In genomic region chr12:57400186-57400585, GRCm38 (mm10) we compare ENCODE assay signal across 22 mouse cellular contexts.
DNase-seq lines count a peak whose midpoint lies in the region; ATAC-seq and TF ChIP-seq lines count a peak whose summit lies in the region.
"Had no signal": no experiment of that assay in that cellular context is flagged by ENCODE, and none has a peak within 500 bp of the region (broad histone marks: within the 10 kb centered on the region; RNA-seq: fewer than 3 reads in every experiment).

No protein-coding gene starts in this region.

- H3K36me3 ChIP-seq in forebrain, embryonic 12.5 days (replicated peaks): no peaks in the 10 kb centered on the region
- H3K36me3 ChIP-seq in forebrain, embryonic 13.5 days (ENCODE audit: poor library complexity, severe bottlenecking): no peaks in the 10 kb centered on the region
- H3K36me3 ChIP-seq: heart, embryonic 12.5 days; heart, embryonic 15.5 days; hindbrain, embryonic 10.5 days; hindbrain, embryonic 13.5 days; intestine, embryonic 15.5 days had no signal

- WGBS in forebrain, embryonic 12.5 days: 5% methylated on average over 4 of the region's 4 CpGs
- WGBS in forebrain, embryonic 13.5 days: 7% methylated on average over 4 of the region's 4 CpGs

- no peaks in the 10 kb centered on the region for H3K9me3 ChIP-seq in forebrain, embryonic 12.5 days
- H3K9me3 ChIP-seq in forebrain, embryonic 13.5 days (replicated peaks): no peaks in the 10 kb centered on the region
- H3K9me3 ChIP-seq: heart, embryonic 12.5 days; heart, embryonic 15.5 days; hindbrain, embryonic 10.5 days; hindbrain, embryonic 13.5 days; intestine, embryonic 15.5 days had no signal

- no peak for TF ChIP-seq POLR2A in brain, embryonic 14.5 days (IDR thresholded peaks at IDR 0.05; ENCODE audit: borderline replicate concordance, extremely low read depth, insufficient read depth, insufficient read length, poor library complexity, severe bottlenecking)

- ATAC-seq in forebrain, embryonic 12.5 days (ENCODE audit: low FRiP score): peak; percentile 31; the same call in 1 of the 2 replicates
- ATAC-seq in forebrain, embryonic 13.5 days: no peak
- ATAC-seq: CD4-positive, CD25-positive, alpha-beta regulatory T cell, adult 4 months; intestine, embryonic 15.5 days had no signal

- H3K9ac ChIP-seq in forebrain, embryonic 12.5 days: no peak overlapping the region
- no peak overlapping the region for H3K9ac ChIP-seq in forebrain, embryonic 13.5 days
- H3K9ac ChIP-seq: heart, embryonic 12.5 days; heart, embryonic 15.5 days; hindbrain, embryonic 13.5 days; intestine, embryonic 15.5 days had no signal

- H3K4me2 ChIP-seq in forebrain, embryonic 12.5 days: peak overlapping the region; percentile 30; the same call in 1 of the 2 replicates
- no peak overlapping the region for H3K4me2 ChIP-seq in forebrain, embryonic 13.5 days
- H3K4me2 ChIP-seq: heart, embryonic 12.5 days; heart, embryonic 15.5 days; hindbrain, embryonic 13.5 days; intestine, embryonic 15.5 days had no signal

- no peak for TF ChIP-seq CTCF in brain, embryonic 14.5 days (IDR thresholded peaks at IDR 0.05; ENCODE audit: borderline replicate concordance, extremely low read depth, insufficient read depth, insufficient read length)

- H3K4me1 ChIP-seq in forebrain, embryonic 12.5 days: peaks cover 21% of the 10 kb centered on the region
- peaks cover 23% of the 10 kb centered on the region for H3K4me1 ChIP-seq in forebrain, embryonic 13.5 days
- H3K4me1 ChIP-seq: heart, embryonic 12.5 days; heart, embryonic 15.5 days; intestine, embryonic 15.5 days had no signal

- no peak overlapping the region for H3K4me3 ChIP-seq in forebrain, embryonic 12.5 days (replicated peaks)
- no peak overlapping the region for H3K4me3 ChIP-seq in forebrain, embryonic 13.5 days
- H3K4me3 ChIP-seq: heart, embryonic 12.5 days; heart, embryonic 15.5 days; hindbrain, embryonic 10.5 days; hindbrain, embryonic 13.5 days; intestine, embryonic 15.5 days had no signal

- H3K27me3 ChIP-seq in forebrain, embryonic 12.5 days: peaks cover 4% of the 10 kb centered on the region; the same call in 1 of the 2 replicates
- no peaks in the 10 kb centered on the region for H3K27me3 ChIP-seq in forebrain, embryonic 13.5 days
- H3K27me3 ChIP-seq: heart, embryonic 12.5 days; heart, embryonic 15.5 days; hindbrain, embryonic 13.5 days; intestine, embryonic 15.5 days had no signal

- no peak overlapping the region for H3K27ac ChIP-seq in forebrain, embryonic 12.5 days
- no peak overlapping the region for H3K27ac ChIP-seq in forebrain, embryonic 13.5 days
- H3K27ac ChIP-seq: heart, embryonic 15.5 days; hindbrain, embryonic 10.5 days; hindbrain, embryonic 13.5 days; intestine, embryonic 15.5 days had no signal

- DNase-seq in brain, embryonic 14.5 days (ENCODE audit: low read depth): peak; percentile 37
- peak; percentile 19 for DNase-seq in fat pad, adult 2 months (ENCODE audit: extremely low read depth, low read depth, low spot score)
- peak; percentile 20 for DNase-seq in retina, postnatal 1 day
- DNase-seq in adrenal gland, postnatal 10 days: no peak
- DNase-seq: adrenal gland, adult 2 months; adrenal gland, postnatal 25 days; cerebellum, adult 11 months; cerebellum, adult 2 months; cerebellum, adult 9-11 months; cerebellum, postnatal 25 days; gastrocnemius, postnatal 25 days; heart, adult 18-20 months; heart, postnatal 10 days; heart, postnatal 36 days had no signal
